Mouse (Mus musculus) testis, postnatal 14 days (tissue): ENCODE results near the gene Fancc.

Experiments used
- DNase-seq: peaks from one replicate; pipeline ENCODE4 v3.0.0; 2021; ENCODE audit warnings: low spot score

Fancc gene

DNA sequence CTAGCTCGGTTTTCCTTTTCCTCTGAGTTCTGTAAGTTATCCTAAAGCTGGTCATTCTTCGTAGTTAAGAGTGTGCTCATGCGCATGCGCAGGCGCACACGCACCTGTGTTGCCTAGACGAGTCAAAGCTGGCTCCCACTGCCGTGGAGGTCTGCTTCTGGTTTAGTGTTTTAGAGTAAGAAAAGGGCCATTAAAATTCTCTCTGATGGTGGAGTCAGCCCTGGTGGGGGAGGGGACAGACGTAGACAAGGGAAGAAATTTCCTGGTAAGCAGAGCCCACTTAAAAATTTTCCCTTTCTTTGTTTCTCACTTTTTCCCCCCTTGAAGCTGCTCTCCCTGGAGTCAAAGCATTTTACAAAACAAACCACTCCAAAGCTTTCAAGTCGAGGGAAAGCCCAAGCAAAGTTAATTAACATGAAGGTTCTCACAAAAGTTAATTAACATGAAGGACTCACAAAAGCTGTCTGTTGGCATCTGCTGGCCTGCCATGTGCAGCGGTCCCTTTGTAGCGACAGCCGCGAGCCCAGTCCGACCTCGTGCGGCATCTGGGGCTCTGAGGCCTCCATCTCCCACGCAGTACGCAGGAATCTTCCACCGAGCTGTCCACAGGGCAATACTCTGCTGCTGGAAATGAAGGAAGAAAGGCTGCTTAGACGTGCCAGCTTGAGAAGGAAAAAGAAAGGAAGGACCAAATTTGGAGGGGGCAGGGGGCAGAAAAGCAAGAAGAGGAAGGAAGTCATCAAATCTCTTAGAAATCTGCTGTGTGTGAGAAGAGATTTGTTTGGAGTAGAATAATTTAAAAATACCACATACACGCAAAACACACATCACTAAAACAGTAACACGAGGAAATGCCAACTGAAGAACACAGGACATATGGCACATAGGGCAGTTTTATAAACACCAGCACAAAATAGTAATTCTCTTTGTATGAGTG is at the start of gene Fancc:
TSS of gene Fancc (minus strand) at position 633 of the 937 bp plus-strand sequence.
- DNase-seq, result peak; percentile 12

DNA sequence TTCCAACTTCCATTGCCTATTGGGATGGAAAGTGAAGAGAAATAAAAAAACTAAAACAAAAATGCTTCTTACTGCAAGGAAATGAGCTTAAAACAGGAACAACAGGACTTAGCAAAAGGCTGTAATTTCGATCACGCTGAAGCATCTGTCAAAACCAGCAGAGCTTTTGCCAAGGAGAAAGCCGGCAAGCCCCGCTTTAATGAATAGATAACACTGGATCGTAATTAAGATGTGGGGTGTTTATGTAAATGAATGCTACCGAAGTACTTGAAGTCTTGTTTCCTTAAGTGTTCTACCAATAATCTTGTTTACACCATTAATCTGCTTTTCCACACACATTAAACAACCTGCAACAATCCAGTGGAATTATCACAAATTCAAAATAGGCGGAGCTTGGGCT is 48.2 kb upstream of the Fancc start:
- DNase-seq, result no peak

DNA sequence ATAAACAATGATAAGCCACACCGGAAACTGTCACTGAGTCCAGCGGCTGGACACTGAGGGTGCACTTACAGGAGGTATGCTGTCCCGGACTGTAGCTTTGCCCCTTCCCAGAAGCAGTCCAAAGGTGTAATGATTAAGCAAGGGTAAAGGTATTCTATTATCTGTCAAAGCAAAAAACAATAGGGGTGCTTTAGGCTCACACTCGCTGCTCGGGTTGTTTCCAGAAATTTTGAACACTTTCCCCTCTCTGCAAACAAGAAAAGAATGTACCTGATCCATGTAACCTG is 47.8 kb upstream of the Fancc start:
- DNase-seq, result no peak

DNA sequence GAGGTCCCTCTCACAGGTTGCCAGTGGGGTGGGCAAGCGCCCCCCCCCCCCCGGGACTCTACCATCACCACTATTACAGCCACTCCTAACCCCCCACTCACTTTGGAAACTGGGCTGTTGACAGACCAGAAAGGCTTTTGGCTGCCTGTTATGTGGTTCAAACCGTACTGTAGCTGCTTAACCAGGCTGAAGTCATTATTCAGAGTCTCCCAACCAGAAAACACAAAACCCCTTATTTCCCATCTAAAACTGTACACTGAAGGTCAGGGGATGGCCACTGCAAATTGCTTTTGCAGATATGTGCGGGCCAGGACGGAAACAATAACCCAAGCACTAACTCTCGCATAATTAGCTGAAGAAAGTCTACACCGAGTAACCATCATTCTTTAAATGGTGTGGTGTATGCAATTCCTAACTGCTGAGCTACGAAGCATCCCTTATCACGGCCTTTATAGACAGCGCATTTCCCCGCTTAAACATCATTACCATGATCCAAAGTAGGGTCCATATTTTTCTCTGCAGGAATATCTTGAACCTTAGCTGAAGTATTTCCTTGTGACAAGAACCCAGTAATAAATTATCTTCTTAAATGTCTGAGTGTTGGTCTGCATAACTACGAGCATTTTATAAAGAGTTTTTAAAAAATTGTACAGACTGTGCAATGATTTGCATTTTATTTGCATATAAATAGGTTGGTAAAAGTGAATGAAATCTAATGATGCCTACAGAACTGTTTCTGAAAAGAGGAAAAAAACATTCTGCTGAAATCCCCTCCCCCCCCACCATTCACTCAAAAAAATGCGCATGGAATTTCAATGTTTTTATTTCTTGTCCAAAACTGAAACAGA is 47.3 kb upstream of the Fancc start:
- no peak for DNase-seq

DNA sequence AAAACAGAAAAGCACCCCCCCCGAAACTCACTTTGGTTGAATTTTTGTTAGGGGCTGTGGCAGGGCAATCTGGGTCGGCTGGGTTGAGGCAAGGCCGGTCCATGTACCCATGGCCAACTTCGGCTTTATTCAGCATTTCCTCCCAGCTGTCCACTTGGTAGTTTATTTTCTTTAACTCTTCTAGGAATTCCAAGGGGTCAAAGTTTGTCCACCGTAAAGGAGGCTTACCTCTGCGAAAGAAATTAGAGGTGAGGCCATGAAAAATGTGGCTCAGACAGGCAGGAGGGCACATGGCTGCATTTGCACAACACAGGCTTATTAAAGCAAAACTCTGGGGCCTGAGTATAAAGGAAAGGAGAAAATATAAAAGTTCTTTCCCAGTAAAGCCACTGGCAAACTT is 46.4 kb upstream of the Fancc start:
- no peak for DNase-seq

DNA sequence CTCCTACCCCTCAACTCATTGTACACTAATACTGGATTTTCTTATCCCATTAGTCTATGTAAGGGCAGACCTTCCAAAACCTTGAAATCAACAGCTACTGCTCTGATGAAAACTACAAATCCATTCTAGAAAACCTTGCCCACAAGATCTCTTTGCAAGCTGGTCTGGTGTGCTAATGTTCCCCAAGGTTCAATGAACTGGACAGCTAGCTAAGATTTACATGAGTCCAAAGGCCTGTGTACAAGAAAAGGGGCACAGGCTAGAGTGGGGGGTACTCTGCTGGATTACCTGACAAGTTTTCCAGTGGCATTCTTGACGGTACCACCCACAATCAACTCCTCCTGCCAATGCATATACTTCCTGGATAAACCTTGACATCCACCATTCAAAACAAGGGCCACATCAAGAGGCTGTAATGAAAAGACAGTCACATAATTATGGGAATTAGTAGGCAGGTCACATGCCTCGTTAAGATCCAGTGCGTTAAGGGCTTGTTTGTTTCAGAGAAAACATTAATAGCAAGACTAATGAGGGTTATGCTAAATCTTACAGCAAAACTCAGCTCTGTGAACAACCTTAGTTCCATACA is 45.8 kb upstream of the Fancc start:
- no peak for DNase-seq

DNA sequence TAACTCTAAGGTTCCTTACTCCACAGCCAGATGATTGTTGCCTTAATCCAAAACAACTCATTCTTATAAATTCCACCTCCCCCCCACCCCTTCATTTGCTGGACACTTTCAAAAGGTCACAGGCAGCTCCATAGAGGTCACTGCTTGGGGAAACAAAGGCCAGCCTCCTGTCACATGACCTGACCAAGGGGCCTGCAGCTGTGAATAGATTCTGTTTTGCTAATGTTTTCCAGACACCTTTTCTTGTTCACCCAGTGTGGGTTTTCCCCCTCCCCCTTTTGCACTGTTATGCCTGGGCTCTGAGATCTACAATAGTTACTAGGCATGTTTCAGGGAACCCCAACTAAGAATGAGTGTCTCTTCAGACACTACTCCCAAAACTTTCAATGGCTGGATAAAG is 44.4 kb upstream of the Fancc start:
- no peak for DNase-seq

DNA sequence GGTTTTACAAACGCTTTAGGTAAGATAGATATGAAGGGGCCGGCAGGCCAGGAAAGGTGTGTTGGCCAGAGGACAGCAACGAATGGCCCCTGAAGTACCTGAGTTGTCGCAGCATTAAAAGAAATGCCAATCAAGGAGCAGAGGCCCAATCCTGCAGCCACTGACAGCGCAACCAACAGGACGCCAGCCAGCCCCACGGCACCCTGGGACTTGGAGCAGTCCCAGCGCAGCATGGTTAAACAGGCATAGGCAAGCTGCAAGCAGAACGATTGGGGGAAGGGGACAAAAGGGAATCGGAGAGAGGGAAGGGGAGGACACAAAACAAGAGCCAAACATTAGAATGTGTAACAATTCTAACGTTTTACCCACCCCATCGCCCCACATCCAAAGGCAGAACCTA is 43.5 kb upstream of the Fancc start:
- no peak for DNase-seq

DNA sequence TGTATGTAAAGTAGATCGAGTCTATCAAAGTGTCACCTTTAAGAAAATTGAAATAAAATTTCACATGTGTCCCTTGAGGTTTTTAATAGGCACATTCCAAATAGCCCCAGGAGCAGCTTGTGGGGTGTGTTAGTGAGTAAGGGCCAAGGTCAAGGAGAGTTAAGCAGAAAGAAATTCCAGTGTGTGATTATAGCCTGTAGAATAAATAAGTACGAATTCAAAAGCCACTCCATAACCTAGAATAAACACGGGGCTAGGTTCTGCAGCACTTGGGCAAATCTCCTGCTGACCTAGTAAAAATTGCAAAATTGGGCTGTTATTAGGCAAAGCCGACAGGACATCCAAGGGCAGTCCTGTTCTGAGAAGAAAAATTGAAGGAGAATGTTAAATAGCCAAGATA is 37.9 kb upstream of the Fancc start:
- DNase-seq, result no peak

DNA sequence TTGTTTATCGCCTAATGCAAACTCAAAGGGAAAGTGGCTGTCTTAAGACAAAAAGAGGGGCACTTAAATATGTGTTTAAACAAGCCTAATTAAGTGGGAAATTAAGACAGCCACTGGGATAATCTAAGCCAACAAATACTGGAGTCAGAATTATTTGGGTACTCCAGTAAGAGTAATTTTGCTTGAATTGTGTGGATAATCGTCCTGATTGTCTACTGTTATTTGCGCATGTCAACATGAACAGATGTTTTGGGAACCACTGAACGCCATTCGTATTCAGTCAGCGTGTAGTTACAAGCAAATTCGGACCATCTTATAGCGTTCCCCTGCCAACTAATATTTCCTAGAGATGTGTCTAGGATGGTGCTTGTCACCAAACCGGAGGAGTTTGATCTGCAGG is 33.8 kb upstream of the Fancc start:
- no peak for DNase-seq

DNA sequence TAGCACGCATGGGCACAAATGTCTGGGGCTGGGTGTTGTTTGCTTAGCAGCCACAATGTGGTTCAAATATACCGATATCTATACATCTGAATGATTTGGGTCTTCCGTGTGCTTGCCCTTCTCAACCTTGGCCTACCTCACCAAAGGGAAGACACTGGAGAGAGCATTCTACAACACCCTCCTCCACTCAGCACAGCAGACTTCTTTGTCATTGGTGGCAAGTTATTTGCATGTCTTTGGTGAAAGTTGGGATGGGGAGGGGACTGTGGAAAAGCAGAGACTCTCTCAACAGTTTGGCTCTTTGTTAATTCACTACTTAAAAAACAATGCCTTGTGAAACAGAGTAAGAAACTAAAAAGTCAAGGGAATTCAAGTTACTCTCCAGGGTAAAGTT is 33.3 kb upstream of the Fancc start:
- DNase-seq, result no peak

DNA sequence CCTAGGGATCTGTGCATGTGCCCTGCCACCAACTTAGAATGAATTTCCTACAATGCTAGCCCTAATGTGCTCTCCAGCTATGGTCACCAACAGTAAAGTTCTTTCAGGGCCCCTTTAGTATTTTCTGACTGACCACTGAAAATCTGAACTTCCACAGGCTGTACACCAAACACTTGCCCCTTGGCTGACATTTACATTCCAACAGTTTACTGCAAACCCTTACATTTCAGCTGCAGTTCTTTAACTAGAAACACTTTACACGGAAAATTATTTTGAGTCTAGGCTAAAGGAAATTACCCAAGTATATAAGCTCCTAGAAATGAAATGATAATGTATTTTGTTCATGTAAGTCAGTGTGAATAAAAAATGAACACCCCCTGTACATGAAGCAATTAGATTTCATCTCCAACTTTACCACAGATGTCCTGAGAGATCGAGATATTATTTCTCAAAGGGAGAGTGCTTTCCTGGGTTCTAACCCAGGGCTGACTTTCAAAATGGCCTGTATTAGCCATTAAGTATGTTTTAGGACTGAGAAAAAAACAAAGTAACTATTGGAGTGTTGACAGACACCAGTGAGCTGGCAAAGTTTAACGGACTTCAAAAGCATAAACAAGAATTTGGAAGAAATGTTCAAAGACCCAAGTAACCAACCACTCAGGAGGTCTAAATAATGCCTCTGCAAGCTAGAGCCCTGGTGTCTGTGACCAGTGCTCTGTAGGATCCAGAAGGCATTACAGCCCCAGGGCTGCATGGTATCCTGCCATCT is 32.7 kb upstream of the Fancc start:
- no peak for DNase-seq

DNA sequence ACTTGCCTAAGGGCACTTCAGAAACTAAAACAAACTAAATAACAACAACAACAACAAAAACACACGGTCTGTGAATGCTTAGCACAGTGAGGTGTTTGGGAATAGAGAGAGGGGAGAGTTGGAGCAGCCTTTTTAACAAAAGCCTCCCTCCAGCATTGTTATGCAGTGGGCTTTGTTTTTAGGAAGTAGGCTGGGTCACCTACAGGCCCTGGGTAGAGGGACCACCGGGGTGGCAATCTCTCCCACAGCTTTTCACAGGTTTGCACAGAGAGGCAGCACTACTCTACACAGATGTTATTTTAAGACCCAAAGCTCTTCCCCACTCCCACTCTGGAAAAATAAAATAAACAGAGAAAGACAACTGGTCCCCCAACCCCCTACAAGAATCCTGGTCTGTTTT is 31.8 kb upstream of the Fancc start:
- no peak for DNase-seq

DNA sequence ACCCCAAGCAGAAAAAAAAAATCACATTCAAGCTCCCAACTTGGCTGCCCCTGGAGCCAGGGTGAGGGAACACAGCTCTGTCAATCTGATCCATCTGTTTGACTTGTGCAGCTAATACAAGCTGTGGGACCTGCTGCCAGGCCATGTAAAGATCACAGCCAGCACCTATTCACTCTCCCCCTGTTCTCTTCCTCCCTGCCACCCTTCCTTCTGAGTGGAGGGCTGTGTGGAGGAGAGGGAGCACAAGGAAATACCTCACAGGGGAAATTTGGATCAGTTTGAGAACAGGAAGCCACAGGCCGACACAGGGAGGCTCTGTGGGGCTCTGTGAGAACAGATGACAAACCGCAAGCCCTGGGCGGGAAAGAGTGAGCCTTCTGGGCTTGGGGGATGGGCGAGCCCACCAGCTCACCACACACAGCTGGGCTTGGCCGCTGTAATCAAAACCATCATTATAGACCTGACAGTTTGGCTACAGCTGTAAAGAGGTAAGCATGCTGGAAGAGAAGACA is 31.1 kb upstream of the Fancc start:
- no peak for DNase-seq

DNA sequence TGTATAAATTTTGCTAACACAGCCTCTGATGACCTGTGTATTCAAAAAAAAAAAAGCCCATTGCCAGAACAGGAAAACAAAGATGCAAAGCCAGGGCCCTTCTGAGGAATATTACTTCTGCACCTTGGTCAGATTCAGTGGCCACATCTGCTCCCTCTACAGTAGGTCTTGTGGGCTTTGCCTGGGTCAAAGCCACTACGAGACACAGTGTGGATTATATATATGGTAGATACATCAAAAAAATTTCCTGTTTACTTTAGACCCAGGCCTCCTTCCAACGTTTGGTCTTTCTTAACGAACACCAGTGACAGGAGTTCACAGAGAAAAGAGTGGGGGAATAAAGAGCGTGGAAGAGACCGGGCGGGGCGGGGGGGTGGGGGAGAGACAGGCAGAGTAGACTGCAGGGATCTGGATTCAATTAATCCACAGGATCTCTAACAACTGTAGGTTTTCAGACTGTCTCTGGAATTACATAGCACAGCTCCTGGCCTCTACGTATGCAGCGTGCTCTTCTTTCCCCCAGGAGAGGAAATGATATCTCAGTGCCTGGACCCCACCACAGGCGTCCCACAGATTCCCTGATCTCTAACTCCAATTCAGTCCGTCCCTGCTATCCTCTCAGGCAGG is 28.6 kb upstream of the Fancc start:
- DNase-seq, result no peak

DNA sequence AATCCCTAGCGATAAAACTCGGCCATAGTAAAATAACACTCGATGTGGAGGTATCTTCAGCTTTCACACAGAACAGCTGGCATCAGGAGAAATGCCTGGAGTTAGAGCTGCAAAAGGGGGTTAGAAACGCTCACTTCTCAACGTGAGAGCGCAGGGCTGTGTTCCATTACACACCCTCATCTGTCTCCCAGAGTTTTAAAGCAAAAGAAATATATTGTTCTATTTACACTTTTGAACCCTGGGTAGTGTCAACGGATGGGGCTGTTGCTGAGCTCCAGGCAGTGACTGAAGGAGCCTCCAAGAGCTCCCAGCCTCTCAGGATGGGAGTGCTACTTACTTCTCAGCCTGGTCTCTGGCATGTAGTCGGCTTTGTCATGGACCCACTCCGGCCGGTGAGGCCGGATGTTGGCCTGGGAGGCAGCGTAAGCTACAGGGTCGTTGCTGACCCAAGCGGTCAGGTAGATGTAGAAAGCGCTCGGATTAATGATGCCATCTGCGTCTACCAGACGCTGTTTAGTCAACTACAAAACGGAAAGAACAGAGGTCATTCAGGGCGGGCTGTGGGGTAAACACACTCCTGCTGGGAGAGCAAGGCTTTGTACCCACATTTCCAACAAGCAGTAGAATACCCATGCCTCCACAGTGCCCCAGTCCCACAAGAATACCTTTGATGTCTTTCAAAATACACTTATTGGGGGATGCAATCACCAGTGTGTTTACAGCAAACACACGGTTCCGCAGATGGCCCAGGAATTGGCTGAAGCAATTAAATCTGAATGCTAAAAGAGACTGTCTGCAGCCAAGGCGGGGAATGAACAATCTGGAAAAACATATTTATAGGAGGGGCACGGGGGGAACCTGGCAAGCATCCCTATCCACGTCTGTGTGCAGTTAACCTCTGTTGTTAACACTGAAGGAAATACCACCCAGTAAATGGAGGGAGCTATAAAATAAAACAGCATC is 27.8 kb upstream of the Fancc start:
- DNase-seq, result no peak

DNA sequence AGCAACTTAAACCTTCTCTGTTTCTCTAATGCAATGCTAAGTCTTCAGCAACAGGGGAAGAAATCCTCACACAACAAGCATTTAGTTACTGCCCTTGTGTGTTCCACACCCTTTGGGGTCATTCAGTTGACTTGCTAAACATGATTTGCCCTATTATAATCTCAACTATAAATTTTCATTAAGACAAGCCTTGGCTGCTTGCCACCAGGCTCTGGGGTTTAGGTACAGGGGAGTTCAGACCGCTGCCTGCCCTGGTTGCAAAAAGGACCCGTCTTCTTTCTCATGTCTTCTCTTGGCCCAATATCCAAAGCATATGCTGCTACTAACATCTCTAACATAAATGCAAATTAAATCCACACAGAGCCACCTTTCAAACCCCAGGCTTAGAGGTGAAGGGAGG is 27.0 kb upstream of the Fancc start:
- no peak for DNase-seq

DNA sequence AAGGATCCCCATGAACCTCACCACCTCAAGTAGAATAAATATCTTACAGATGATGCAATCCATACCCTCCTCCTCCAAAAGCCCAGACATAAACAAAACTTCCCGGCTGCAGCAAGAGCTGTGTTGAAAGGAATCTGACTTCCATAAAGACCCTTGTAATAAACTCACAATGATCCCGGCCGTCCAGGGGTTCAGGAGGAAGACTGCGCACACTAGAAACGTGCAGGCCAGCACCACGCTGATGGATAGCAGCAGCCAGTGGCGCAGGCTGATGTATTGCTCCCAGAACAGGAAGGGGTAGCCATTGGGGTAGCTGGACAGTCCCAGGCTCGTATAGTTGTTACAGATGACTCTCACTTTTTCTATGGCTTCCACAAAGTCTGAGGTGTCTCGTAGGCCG is 25.8 kb upstream of the Fancc start:
- no peak for DNase-seq

DNA sequence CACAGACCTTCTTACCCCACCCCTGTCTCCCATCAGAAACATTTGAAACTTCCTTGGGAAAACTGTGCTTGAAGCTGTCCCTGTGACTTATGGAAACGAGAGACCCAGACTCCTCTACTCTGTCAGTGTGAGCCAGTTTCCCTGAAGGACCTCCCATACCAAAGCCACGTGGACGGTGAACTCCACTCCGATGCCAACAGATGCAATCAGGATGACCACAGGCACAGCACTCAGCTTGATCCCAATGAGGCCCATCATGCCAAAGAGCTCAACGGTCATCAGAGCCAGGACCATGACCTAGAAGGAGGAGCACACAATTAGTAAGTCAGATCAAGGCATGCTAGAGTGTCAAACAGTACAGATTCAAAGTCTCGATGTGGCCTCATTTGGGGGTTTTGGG is 23.0 kb upstream of the Fancc start:
- DNase-seq, result no peak

DNA sequence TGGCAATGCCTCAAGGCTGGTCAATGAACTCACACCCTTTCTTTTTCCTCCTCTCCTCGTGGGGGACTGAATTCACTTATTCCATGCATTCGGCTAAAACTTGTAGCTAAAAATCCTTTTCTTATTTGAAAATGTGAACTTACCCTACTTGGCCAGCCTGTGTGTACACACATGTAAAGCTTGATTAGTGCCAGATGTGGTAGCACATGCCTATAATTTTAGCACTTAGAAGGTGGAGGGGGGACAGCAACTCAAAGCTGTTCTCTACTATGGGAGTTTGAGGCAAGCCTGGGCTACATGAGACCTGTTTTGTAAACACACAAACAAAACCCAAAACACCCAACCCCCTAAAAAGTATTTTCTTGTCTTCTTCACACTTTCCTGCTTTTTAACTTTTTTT is 19.5 kb upstream of the Fancc start:
- DNase-seq, result no peak
